Mouse (Mus musculus): ENCODE measurements around the gene Prune1.
A peak's percentile ranks its signal among the peaks of the same experiment; 100 is the strongest.

Prune1 gene

GRCm38 (mm10) chr3:95276428-95276934 lies 5.4 kb downstream of the Prune1 start:
- no peak for DNase-seq (ENCODE audit: low read depth)

DNA sequence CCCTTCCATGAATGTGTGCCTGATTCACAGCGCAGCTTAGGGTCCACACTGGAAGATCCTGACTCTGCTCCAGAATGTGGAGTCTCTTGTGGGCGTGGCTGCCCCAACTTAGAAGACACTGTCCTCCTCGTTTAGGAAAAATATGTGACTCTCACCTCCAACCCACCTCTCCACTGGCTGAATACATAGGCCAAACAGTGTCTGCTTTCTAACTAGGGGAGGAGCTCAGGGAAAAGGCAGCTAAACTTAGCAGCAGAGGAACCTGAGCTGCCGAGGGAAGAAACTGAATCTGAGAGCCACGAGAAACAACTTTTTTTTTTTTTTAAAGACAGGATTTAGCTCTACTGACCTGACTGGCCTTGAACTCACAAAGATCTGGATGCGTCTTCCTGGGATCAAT lies 6.7 kb downstream of the Prune1 start:
- no peak for DNase-seq (ENCODE audit: low read depth)

DNA sequence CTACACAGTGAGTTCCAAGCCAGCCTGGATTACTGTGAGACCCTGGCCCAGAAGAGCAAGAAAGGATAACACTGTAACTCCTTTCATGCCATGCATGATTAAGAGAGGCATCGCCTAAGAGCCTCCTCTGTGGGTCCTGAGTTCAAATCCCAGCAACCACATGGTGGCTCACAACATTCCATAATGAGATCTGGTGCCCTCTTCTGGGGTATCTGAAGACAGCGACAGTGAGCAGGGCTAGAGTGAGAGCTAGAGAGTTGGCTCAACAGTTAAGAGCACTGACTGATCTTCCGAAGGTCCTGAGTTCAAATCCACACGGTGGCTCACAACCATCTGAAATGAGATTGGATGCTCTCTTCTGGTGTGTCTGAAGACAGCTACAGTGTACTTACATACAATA lies 7.4 kb downstream of the Prune1 start:
- DNase-seq (ENCODE audit: low read depth) = no peak

- no peak for DNase-seq (ENCODE audit: low read depth)
Measured at GRCm38 (mm10) chr3:95273471-95273870, 8.4 kb downstream of the Prune1 start.

DNA sequence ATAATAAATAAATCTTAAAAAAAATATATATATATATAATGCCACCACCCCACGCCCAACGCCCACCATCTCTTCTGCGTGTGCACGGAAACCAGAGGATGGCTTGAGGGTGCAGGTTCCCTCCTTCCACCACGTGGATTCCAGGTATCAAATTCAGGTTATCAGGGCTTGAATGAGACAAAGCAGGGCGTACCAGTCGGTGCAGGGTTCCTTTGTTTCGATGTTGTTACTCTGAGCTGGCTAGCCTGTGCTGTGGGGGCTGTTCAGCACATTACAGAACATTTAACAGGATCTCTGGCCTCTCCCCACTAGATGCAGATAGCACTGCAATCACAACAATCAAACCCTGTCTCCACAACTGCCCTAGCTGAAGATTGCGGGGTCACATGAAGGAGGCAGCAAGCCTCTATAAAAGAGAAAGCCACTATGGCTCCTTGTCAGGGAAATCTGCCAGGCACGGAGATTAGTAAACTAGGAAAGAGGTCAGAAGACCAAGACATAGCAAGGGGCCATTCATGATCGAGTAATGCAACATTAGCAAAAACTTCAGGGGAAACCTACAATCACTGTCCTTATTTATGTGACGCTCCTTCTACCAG lies 11.0 kb downstream of the Prune1 start:
- DNase-seq (ENCODE audit: low read depth) = no peak

- DNase-seq (ENCODE audit: low read depth) = no peak
Measured at GRCm38 (mm10) chr3:95269789-95270188, 12.1 kb downstream of the Prune1 start.

DNA sequence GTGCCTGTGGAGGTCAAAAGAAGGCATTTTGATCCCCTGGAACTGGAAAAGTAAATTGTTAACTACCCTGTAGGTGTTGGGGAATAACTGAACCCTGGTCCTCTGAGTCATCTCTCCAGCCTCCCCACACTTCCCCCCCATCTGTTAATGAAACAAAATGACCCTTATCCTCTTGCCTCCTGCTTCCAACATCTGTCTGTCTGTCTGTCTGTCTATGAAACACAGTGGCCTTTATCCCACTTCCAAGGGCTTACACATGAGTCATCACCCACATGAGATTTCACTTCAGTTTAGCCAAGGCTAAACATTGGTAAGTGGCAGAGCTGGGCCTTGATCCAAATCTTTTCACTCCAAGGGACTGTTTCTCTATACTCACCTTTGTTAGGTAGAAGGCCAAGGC lies 14.0 kb downstream of the Prune1 start:
- DNase-seq (ENCODE audit: low read depth) = peak; percentile 77

GRCm38 (mm10) chr3:95266052-95266451 lies 15.8 kb downstream of the Prune1 start:
- no peak for DNase-seq (ENCODE audit: low read depth)

- no peak for DNase-seq (ENCODE audit: low read depth)
Measured at GRCm38 (mm10) chr3:95264724-95265123, 17.2 kb downstream of the Prune1 start.

GRCm38 (mm10) chr3:95263089-95263739 lies 18.7 kb downstream of the Prune1 start:
- no peak for DNase-seq (ENCODE audit: low read depth)

DNA sequence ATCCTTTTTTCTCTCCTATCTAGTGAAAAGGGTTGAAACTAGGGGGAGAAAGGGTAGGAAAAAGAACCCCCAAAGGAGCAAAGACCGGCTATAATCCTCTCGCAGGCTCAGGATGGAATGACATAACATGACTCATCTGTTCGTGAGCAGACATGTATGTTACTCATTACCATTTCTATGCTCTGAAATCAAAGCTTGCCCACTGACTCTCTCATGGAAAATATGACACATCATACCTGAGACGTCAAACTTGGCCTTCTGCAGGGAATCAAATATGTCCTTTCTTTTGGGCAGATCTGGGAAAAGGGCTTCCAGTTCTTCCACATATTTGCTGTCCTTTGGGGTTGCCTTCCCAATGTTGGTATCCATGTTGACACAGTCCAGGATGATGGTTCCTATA lies 19.9 kb downstream of the Prune1 start:
- DNase-seq (ENCODE audit: low read depth) = no peak

DNA sequence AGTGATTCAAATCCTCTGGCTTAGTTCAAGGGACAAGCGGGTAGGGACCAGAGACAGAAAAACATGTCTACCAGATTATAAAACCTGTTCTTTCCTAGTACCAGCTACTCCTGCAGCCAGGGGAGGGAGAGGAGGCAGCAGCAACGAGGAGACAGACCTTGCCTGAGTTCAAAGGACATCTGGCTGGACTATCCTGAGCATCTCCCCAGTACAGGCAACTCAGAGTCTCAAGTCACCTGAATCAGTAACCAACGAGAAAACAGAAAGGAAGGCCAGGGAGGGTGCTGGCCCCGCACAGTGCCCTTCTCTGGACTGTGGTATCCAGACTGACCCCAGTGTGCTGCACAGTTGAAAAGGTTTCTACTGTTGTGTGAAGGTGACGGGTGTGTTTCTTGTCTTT lies 24.9 kb downstream of the Prune1 start:
- no peak for DNase-seq (ENCODE audit: low read depth)

- DNase-seq (ENCODE audit: low read depth) = no peak
Measured at GRCm38 (mm10) chr3:95250783-95251424, 31.0 kb downstream of the Prune1 start, which contains the start of gene Bnipl. Bnipl (minus strand) TSS chr3:95251193.

GRCm38 (mm10) chr3:95250361-95250760 lies 31.5 kb downstream of the Prune1 start:
- DNase-seq (ENCODE audit: low read depth) = no peak

DNA sequence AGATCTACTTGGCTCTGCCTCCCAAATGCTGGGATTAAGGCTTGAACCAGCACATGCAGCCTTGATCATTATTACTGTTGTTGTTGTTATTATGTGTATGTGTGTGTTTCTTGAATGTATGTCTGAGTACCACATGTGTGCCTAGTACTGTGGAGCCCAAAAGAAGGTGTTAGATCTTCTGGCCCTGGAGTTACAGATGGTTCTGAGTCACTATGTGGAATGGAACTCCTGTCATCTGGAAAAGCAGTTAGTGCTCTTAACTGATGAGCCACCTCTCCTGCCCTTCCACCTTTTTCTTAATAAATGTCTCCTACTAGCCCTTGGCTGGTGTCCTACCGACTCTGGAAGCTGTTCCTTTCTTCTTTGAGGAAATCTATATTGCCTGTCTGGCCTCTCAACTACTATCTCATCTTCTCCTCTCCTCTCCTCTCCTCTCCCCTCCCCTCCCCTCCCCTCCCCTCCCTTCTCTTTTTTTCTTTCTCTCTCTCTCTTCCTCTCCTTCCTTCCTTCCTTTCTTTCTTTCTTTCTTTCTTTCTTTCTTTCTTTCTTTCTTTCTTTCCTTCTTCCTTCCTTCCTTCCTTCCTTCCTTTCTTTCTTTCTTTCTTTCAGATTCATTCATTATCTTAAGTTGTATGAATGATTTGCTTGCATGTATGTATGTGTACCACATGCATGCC lies 34.1 kb downstream of the Prune1 start:
- DNase-seq (ENCODE audit: low read depth) = no peak

GRCm38 (mm10) chr3:95246465-95247231 lies 35.2 kb downstream of the Prune1 start:
- peak; percentile 84 for DNase-seq (ENCODE audit: low read depth)

- no peak for DNase-seq (ENCODE audit: low read depth)
Measured at GRCm38 (mm10) chr3:95243086-95243485, 38.8 kb downstream of the Prune1 start.

DNA sequence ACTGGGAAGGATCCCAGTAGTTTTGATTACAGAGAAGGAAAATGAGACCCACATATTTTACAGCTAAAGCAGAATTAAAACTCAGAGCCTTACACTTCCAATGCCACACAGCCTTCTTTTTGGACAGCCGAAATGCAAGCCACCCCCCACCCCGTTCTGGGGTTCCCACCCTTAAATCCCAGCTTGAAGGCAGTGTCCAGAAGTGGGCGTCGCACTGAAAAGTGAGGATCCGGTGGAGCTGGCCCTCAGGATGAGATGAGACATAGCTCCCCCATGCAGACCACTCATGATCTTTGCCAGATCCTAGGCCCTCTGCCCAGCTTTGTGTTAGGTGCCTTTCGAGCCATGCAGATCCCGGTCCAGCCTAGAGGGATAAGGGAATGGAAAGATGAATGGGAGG lies 40.4 kb downstream of the Prune1 start, which contains the start of gene Gm128:
TSS of gene Gm128 (minus strand) at position 101 of the 400 bp plus-strand sequence.
- DNase-seq (ENCODE audit: low read depth) = no peak

DNA sequence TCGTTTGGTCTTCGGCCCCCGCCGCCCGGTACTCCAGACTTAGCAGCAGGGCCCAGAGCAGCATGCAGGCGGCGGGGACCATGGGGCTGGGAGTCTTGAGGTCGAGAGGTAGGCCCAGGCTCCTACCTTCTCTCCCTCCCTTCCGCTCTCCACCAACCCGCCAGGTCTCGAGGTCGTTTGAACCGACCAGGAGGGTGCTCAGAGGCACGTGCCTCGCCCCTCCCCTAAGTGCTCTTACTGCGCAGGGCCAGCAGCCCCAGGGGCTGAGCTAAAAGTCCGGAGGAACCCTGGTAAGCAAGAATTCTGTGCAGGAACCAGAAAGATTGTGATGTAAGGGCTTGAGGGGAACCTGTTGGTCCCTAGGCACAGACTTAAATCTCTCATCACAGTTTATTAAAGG lies 41.0 kb downstream of the Prune1 start:
- no peak for DNase-seq (ENCODE audit: low read depth)

- DNase-seq (ENCODE audit: low read depth) = no peak
Measured at GRCm38 (mm10) chr3:95239971-95240370, 41.9 kb downstream of the Prune1 start.

DNA sequence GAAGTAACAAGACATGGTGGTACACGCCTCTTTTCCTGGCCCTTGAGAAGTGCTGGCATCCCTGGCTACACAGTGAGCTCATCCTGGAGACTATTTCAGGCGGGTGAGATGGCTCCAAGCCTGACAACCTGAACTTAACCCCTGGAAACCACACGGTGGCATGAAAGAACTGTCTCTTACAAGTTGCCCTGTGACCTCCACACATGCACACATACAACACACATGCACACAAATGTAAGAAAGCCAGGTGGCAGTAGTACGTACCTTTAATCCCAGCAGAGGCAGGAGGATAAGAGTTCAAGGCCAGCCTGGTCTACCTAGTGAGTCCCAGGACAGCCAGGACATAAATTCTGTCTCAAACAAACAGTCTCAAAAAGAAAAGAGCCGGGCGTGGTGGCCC lies 42.9 kb downstream of the Prune1 start:
- no peak for DNase-seq (ENCODE audit: low read depth)
